Mouse (Mus musculus) erythroblast, embryonic 14.5 days (primary cell): ENCODE measurements around the gene Susd5.

ENCODE experiments used
- GATA1 ChIP-seq: IDR thresholded peaks from 2 replicates; pipeline ENCODE4 v1.6.1; 2012; ENCODE audit warnings: low read length, inconsistent platforms, mixed read lengths
- TAL1 ChIP-seq: IDR thresholded peaks from 3 replicates; pipeline ENCODE4 v1.6.1; 2012; ENCODE audit warnings: low read length, inconsistent platforms, mixed read lengths

DNA sequence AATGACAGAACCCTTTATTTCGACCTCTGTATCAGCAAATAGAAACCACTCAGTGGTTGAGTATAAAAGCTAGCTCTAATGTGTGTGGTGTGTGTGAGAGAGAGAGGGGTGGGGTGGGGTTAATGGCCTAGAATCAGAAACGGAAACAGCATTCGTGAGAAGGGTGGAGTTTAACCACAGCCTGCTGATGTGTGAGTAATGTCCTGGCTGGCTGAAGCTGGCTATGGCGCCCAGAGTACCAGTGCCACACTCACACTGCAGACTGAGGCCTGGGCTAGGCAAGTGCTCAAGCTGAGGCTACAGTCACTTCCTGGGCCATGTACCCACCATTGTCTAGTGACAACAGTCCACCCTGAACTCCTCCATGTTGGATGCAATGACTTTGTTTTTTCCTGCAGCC, 40.5 kb upstream of the Susd5 start:
- TF ChIP-seq TAL1 = no peak
- no peak for TF ChIP-seq GATA1
